Mouse (Mus musculus): ENCODE measurements around the gene Gm2431. TPM values are rescaled to one million over a fixed set of nuclear protein-coding genes. Genes with fewer than 3 reads are reported as not detected.
"Not testable (repeated sequence)": the region's sequence is repeated elsewhere in the genome, so short reads cannot be mapped to it uniquely, and the experiment has no call there.

The Gm2431 gene
- polyA plus RNA-seq, 1 experiment from 2014 or later = not detected

DNA sequence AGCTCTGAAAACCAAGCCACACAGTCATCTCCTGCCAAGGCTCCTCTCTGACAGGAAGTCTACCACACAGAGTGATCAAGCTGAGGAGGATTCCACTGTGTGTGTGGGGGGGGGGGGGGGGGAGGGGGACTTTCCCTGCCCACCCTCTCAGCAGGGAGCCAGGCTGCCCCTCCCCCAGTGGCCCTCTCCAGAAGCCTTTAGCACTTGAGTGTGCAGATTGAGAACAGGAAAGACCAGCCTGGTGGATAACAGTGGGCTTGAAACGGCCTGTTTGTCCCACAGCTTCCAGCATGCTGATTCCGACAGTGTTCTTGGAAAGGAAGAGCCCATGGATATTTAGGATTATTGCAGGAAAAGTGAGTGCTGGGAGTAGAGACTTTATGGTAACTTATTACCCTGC lies 33.6 kb downstream of the Gm2431 start:
- no peak for ATAC-seq (ENCODE audit: low FRiP score, low TSS enrichment)
- peaks cover 4% of the 10 kb centered on the region; the same call in 1 of the 2 replicates for H3K9me3 ChIP-seq (ENCODE audit: low read length)
- 23% methylated on average over 2 of the region's 2 CpGs for WGBS
- H3K4me2 ChIP-seq (replicated peaks; ENCODE audit: low read depth, low read length) = no peak overlapping the region
- no peaks in the 10 kb centered on the region for H3K36me3 ChIP-seq (ENCODE audit: insufficient read depth, low read length)
- H3K4me3 ChIP-seq (ENCODE audit: low read length) = no peak overlapping the region
- no peaks in the 10 kb centered on the region for H3K27me3 ChIP-seq (ENCODE audit: insufficient read depth, low read length)
- H3K27ac ChIP-seq (ENCODE audit: low read length) = no peak overlapping the region
- no peak overlapping the region for H3K9ac ChIP-seq (replicated peaks; ENCODE audit: low read length)
- peaks cover 3% of the 10 kb centered on the region; the same call in 1 of the 2 replicates for H3K4me1 ChIP-seq (ENCODE audit: insufficient read depth, low read length)

DNA sequence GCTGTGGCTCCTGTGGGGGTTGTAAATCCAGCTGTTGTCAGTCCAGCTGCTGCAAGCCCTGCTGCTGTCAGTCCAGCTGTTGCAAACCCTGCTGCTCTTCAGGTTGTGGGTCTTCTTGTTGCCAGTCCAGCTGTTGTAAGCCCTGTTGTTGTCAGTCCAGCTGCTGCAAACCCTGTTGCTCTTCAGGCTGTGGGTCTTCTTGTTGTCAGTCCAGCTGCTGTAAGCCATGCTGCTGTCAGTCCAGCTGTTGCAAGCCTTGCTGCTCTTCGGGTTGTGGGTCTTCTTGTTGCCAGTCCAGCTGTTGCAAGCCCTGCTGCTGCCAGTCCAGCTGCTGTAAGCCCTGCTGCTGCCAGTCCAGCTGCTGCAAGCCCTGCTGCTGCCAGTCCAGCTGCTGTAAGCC lies 46.0 kb downstream of the Gm2431 start:
- H3K27ac ChIP-seq (ENCODE audit: low read length); ATAC-seq (ENCODE audit: low FRiP score, low TSS enrichment); H3K36me3 ChIP-seq (ENCODE audit: insufficient read depth, low read length); H3K4me3 ChIP-seq (ENCODE audit: low read length); H3K9me3 ChIP-seq (ENCODE audit: low read length); H3K4me2 ChIP-seq (replicated peaks; ENCODE audit: low read depth, low read length); H3K9ac ChIP-seq (replicated peaks; ENCODE audit: low read length); H3K27me3 ChIP-seq (ENCODE audit: insufficient read depth, low read length); H3K4me1 ChIP-seq (ENCODE audit: insufficient read depth, low read length): not testable (repeated sequence)
- WGBS = 50% methylated on average over 1 of the region's 1 CpGs

DNA sequence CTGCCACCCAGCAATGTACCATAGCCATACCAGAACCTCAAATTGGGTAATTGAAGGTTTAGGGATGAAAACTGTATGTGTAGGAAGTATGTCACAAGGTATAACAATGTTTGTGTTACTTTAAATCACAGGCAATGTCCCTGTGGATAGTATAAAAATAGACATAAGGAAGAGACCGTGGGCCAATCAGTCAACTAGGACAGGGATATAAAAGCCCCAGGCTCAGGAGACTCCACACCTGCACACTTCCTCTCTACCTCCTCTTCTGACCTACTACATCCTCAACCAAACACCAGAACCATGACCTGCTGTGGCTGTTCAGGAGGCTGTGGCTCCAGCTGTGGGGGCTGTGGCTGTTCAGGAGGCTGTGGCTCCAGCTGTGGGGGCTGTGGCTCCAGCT lies 46.6 kb downstream of the Gm2431 start, which contains the start of gene Gm7579:
Gm7579 (plus strand) TSS at position 301 of the 400 bp plus-strand sequence.
- Histone ChIP-seq H3K9ac (replicated peaks; ENCODE audit: low read length) (no peak within 1 kb of the TSS), H3K4me2 (replicated peaks; ENCODE audit: low read depth, low read length) (no peak within 1 kb of the TSS), H3K9me3 (ENCODE audit: low read length) (no peaks in the 10 kb centered on the region), H3K4me3 (ENCODE audit: low read length) (no peak within 1 kb of the TSS), H3K4me1 (ENCODE audit: insufficient read depth, low read length) (no peaks in the 10 kb centered on the region), H3K27me3 (ENCODE audit: insufficient read depth, low read length) (no peaks in the 10 kb centered on the region), H3K27ac (ENCODE audit: low read length) (no peak within 1 kb of the TSS), H3K36me3 (ENCODE audit: insufficient read depth, low read length) (no peaks in the 10 kb centered on the region)
- ATAC-seq (ENCODE audit: low FRiP score, low TSS enrichment) = no peak
- WGBS = 56% methylated on average over 1 of the region's 1 CpGs

Other genes with a start within 250 kb of the Gm2431 start
- 69.1 and 77.2 TPM in 2 replicates for gene Mob2, start 197.3 kb downstream of the Gm2431 start, polyA plus RNA-seq (2015; fragmentation: Nextera tagmentation; extraction: Ambion mirVana)
- gene Dusp8, start 162.5 kb downstream of the Gm2431 start, polyA plus RNA-seq (2015; fragmentation: Nextera tagmentation; extraction: Ambion mirVana) = 2.4 and 2.5 TPM in 2 replicates
- not detected in 2 replicates for gene Gm45618, start 137.6 kb downstream of the Gm2431 start, polyA plus RNA-seq (2015; fragmentation: Nextera tagmentation; extraction: Ambion mirVana)
- gene Gm39115, start 122.3 kb downstream of the Gm2431 start, polyA plus RNA-seq (2015; fragmentation: Nextera tagmentation; extraction: Ambion mirVana) = not detected in 2 replicates
- not detected in 2 replicates for gene Gm45337, start 113.7 kb downstream of the Gm2431 start, polyA plus RNA-seq (2015; fragmentation: Nextera tagmentation; extraction: Ambion mirVana)
- not detected in 2 replicates for gene Gm29735, start 101.2 kb downstream of the Gm2431 start, polyA plus RNA-seq (2015; fragmentation: Nextera tagmentation; extraction: Ambion mirVana)
- not detected in 2 replicates for gene Gm4553, start 92.6 kb downstream of the Gm2431 start, polyA plus RNA-seq (2015; fragmentation: Nextera tagmentation; extraction: Ambion mirVana)
- not detected in 2 replicates for gene Krtap5-2, start 82.3 kb downstream of the Gm2431 start, polyA plus RNA-seq (2015; fragmentation: Nextera tagmentation; extraction: Ambion mirVana)
- gene Gm10153, start 68.0 kb downstream of the Gm2431 start, polyA plus RNA-seq (2015; fragmentation: Nextera tagmentation; extraction: Ambion mirVana) = not detected in 2 replicates
- not detected in 2 replicates for gene Krtap5-3, start 57.0 kb downstream of the Gm2431 start, polyA plus RNA-seq (2015; fragmentation: Nextera tagmentation; extraction: Ambion mirVana)
- gene Gm7579, start 46.5 kb downstream of the Gm2431 start, polyA plus RNA-seq (2015; fragmentation: Nextera tagmentation; extraction: Ambion mirVana) = not detected in 2 replicates
- gene Krtap5-5, start 28.4 kb downstream of the Gm2431 start, polyA plus RNA-seq (2015; fragmentation: Nextera tagmentation; extraction: Ambion mirVana) = not detected in 2 replicates
- gene Gm40460, start 17.3 kb downstream of the Gm2431 start, polyA plus RNA-seq (2015; fragmentation: Nextera tagmentation; extraction: Ambion mirVana) = not detected in 2 replicates
- gene Gm4559, start 16.0 kb upstream of the Gm2431 start, polyA plus RNA-seq (2015; fragmentation: Nextera tagmentation; extraction: Ambion mirVana) = not detected in 2 replicates
- not detected in 2 replicates for gene Krtap5-1, start 38.8 kb upstream of the Gm2431 start, polyA plus RNA-seq (2015; fragmentation: Nextera tagmentation; extraction: Ambion mirVana)
- gene Krtap5-4, start 45.2 kb upstream of the Gm2431 start, polyA plus RNA-seq (2015; fragmentation: Nextera tagmentation; extraction: Ambion mirVana) = not detected in 2 replicates
- gene Ifitm10, start 115.4 kb upstream of the Gm2431 start, polyA plus RNA-seq (2015; fragmentation: Nextera tagmentation; extraction: Ambion mirVana) = 1.8 and 2.5 TPM in 2 replicates
- 4.4 TPM in 1 of 2 replicates, not detected in the other for gene Gm49369, start 124.3 kb upstream of the Gm2431 start, polyA plus RNA-seq (2015; fragmentation: Nextera tagmentation; extraction: Ambion mirVana)
- 398 and 453 TPM in 2 replicates for gene Ctsd, start 129.7 kb upstream of the Gm2431 start, polyA plus RNA-seq (2015; fragmentation: Nextera tagmentation; extraction: Ambion mirVana)
- gene Syt8, start 176.5 kb upstream of the Gm2431 start, polyA plus RNA-seq (2015; fragmentation: Nextera tagmentation; extraction: Ambion mirVana) = 2.3 and 4.0 TPM in 2 replicates
- gene Tnni2, start 183.5 kb upstream of the Gm2431 start, polyA plus RNA-seq (2015; fragmentation: Nextera tagmentation; extraction: Ambion mirVana) = 11.9 and 12.0 TPM in 2 replicates
- gene Lsp1, start 202.5 kb upstream of the Gm2431 start, polyA plus RNA-seq (2015; fragmentation: Nextera tagmentation; extraction: Ambion mirVana) = 141 and 156 TPM in 2 replicates
- 14.2 and 17.2 TPM in 2 replicates for gene Tnnt3, start 240.5 kb upstream of the Gm2431 start, polyA plus RNA-seq (2015; fragmentation: Nextera tagmentation; extraction: Ambion mirVana)

All from kidney, embryonic 16.5 days (tissue).